Mouse (Mus musculus) retina, postnatal 1 day (tissue): ENCODE measurements at regions not wholly inside any gene's neighbourhood (a gene's known extent, or its start where the extent isn't known, plus 50 kb on each side); places are given as distances from the start of the nearest gene placed in this dataset.

ENCODE experiments used
- DNase-seq: peaks from one replicate; pipeline ENCODE4 v3.0.0-alpha.2; 2012

DNA sequence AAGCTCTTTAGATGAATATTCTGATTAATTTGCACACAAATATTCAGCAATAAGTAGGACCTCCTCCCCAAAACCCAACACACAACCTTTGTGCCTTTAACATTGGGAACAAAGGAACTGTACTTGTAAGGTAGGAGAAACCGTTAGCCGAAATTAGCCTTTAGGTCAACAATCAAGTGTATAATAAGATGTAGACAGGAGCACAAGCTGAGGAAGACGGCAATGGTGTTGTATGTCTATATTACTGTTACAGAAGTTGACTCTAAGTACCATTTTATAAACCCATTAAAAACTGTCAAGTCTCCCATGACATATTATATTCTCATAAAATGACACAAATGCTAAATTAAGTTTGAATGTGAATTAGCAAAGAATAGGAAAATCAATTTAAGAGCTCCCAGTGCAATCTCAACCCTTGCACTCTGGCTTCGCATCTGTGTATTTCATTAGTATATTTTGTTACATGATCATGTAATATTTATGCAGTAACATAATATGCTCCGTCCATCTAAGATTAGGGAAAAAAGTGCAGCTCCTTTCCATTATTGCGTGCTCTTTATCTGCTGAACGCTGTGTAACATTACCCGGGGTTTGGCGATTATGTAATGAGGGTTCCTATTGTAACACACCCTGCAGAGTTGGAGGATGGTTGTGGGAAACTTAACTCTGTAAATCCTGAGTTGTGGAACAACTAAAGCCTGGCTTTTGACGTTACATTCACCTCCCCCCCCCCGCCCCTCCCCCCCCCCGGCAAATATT lies 510.3 kb upstream of the Cited2 start:
- DNase-seq = no peak

DNA sequence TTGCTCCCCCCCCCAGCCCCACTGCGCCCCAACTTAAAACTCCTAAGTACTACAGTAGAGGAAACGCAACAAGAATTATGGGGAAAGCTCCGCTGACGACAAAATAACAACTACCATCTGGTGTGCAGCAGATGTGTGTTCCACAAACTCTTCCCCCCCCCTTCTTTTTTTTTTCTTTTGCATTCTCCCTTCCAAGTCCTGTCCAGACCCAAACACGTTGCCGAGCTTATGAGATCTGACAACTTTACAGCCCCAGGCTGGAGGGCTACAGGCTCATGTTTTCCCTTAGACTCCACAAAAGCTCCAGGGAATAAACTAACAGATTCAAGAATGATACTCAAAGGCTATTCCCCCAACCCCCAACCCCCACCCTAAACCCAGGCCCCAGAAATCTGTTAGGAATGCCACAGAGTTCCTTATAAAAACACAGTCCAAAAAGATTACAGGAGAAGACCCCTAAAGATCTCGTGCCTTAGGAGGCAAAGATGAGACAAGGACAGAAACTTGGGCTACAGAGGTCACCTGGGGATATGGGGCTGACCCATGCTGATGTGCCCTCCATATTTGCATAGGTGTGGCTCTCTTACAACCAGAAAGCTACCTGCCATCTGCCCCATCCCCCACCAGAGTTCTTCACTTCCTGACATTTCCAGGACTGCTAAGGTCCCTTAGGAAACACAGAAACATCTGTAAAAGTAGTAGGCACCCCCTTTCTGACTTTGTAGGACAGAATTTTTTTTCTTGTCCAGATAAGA lies 509.5 kb upstream of the Cited2 start:
- DNase-seq = peak; percentile 58

DNA sequence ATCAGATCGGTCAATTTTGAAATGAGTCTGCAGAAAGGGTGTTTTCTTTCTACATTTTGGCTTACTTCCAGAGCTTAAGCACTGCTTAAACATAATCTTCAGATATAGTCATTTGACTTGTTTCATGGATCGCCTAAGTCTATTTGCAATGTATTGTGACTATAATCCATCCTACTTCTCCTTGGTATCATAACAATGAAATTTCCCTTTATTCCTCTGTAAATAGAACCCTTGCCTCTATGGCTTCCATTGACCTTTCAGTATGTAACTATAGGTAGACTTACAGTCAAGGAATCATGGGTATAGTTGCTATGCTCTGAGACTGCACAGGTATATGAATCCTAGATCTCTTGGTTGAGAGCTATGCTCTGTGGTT lies 509.0 kb upstream of the Cited2 start:
- no peak for DNase-seq

DNA sequence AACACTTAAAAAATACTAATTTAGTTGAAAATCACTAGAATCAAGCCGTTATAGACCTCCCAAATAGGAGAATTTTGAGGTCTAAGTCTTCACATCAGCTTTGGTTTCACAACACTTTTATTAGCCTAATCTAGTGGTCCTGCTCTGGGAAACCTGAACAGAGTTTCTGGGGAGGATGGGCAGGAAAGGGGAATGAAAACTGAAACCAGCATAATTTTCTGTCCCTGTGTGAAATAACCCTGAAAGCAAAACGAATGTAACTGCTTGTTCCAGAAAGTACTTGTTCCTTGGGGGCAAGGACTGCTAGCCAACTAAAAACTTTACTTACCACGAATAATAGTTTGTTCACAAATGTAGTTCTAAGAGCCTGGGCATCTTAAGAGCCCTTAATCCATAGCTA lies 508.0 kb upstream of the Cited2 start:
- DNase-seq = no peak

DNA sequence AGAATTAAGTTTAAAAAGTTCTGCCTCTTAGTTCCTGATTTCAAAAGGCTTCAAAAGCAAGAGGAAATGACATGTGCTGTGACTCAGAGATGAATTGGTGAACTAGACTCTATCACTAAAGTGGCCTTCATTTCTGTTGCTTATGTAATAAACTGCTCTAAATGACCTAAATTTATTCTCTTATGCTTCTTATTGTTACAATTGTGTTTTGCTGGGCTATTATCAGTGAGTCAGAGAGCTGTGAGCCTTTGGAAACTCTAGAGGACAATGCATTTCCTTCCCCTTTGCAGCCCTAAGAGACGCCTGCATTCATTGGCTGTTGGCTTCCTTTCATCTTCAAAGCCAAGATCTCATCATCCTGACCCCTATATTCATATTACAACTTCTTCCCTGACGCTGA lies 501.5 kb upstream of the Cited2 start:
- DNase-seq = no peak

DNA sequence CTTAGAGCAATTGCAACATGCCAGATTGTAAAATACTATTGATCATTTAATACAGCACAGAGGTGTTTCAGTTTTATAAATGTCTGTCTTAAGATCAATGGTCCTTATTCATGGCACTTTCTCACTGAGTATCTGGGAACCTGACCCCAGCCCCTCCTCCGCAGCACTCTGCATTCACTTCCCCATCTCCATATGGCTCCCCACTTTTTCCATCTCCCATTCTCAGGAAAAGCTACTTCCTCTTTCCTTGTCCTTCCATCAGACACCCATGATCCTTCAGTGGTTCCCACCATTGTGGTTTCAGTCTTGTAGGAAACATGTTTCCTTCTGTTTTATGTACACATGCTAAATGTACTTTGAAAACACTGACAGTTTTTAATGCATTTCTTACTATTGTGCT lies 497.3 kb upstream of the Cited2 start:
- DNase-seq = no peak

DNA sequence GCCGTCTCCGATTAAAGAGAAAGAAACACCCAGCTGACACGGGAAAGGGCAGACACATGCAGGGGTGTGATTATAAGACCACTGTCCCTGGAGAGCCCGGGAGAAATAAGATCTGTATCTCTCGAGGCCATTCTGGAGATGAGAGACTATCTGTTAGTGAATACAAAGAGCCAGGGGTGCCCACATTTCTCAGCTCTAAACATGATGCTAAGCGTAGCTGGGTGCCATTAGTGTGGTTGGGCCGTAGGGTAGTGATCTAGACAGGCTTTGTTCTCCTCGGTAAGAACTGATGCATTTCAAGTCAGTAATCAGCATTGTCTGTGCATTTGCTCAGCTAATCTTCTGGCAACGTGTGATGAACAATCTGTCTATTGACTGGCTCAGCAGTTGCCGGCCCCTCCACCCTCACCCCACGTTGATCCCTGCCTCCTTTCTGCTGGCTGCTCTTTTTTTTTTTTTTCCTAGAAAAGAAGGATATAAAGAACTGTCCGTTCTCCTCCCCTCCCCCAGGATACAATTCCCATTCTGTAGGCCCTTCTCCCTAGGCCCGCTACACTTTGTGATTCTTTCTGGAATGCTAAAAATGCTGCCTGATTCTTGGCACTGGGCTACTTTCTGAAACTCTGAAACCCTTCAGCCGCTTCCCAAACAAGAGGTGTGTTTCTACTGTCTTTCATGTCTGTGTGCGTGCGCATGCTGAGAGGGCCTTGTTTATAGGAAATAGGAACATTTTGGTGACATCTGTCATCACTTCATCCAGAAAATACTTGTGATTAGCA lies 492.8 kb upstream of the Cited2 start:
- peak; percentile 89 for DNase-seq

DNA sequence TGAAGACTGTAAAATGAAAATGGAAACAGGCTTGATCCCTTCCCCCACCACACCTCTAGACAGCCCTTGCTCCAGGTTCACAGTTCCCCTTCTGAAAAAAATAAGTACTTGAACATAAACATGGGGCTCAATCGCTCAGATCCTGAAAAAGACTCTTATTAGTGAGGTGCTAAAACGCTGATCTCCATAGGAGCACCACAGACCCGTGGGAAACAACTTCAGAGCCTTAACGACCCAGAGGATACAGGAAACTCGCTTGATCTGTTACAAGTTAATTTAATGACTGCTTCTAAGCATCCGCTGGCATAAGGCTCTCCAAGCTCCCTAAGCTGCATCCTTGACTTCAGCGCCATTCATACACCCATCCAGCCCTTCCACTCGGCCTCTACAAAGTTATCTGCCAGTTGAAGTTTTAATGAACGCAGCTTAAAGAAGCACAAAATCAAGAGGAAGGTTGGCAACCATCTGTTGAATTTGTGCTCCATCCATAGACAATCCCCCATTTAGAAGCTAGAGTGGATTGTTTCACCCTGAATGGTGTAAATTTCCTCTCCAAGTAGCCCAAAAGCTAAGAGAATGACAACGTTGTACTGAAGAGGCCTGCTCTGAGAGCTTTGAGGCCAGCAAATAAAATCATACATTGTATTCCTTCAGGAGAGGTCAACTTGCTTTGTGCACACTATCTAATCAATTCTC lies 486.9 kb upstream of the Cited2 start:
- no peak for DNase-seq

DNA sequence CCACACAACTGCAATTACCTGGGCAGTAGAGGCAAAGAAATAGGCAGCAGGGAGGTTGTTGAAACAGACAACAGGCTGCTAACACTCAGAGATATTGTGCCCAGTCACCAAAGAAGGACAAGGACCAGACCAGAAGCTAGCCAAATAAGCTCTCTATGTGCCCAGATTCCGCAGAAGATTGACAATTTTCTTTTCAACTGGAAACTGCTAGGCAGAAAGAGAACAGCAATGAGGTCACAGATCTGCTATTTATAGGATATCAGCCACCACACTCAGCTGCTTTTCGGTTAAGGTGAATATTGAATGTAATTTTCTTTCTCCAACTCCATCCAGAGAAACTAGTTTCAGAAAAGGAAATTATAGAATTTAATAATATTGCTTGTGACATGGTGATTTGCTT lies 486.3 kb upstream of the Cited2 start:
- no peak for DNase-seq

DNA sequence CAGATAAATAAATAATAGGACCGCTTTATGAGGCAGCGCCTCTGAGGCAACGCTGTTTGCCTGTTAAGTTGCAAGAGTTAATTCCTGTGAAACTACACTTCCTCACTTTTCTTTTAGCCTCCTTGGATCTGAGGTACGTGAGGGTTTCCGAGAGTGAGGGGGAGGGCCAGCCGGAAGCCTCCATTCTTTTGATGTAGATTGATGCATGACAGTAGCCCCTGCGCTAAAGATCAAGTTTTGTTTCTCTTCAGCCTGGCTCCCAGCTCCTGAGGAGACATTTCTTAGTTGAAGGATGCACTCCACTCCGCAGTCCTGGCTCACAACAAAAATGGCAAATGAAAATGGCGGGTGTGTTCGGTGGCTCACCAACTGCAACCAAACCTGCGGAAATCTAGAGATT lies 485.6 kb upstream of the Cited2 start:
- no peak for DNase-seq

DNA sequence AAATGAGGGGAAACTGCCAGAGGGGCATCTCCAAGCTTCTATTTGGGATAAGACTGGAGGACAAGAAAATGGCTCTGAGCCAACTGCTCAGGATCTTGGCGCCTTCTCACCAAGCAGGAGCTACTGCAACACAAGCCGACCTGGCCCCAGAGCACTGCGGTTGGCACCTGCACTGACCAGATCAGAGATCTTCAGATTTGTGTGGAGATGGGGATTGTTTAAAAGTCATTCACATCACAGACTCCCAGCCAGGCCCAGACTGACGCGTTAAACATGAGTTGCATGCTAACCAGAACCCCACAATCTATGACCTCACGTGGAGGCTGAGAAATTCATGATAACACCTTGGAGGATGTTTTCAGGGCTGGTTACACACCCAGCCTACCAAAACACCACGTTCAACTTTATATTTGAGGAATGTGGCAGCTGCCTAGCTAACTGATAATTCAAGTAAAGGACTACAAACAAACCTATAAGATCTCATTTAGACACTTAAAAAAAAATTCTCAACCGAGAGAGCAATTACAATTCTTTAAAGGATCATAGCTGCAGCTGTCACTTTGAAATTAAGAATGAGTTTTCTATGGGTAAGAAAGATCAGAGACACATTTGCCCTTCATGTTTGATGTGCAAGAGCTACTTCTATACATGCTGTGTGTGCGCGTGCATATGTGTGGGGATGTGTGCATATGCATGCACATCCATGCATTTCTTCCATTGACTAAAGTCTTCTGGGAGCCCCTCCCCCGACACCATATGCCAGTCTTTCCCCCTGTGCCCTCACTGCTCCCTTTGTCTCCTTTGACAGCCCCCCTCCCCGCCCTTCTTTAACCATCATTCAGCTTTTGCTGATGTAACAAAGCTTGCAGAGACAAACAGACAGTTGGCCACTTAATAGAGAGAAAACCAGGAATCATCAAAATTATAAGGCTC lies 484.8 kb upstream of the Cited2 start:
- peak; percentile 71 for DNase-seq

DNA sequence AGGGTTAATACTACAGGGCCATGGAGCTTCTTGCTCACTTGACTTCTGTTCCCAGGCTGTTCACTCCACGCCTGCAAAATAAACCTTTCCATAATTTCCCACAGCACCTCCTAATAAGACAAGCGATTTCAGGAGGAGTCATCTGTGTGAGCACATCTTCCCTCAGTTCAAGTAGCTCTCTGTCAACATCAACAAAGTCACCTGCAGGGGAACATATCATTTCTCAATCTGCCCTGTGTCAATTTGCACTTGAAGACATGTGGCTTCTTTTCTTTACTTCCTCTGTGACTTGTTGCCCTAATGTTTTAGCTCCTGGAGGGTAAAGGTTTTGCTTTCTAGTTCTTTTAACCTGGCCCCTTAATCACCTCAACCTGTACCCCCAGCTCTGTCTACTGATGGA lies 474.7 kb upstream of the Cited2 start:
- no peak for DNase-seq

DNA sequence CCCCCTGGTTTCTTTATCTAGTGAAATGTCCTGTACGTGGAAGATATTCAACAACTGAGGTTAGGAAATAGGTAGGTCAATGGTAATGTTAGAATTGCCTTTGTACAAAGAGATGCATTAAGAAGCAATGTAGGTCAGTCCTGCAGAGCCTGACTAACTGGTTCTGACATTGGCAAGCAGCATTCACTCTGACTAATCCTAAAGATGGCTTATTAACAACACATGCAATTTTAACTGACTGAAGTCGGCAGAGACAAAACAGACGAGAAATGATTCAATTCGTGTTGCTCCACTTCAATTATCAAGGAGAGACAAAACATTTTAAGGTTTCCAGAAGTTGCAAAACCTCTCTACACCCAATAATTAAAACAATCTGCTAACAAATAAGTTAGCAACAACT lies 470.0 kb upstream of the Cited2 start:
- peak; percentile 83 for DNase-seq

DNA sequence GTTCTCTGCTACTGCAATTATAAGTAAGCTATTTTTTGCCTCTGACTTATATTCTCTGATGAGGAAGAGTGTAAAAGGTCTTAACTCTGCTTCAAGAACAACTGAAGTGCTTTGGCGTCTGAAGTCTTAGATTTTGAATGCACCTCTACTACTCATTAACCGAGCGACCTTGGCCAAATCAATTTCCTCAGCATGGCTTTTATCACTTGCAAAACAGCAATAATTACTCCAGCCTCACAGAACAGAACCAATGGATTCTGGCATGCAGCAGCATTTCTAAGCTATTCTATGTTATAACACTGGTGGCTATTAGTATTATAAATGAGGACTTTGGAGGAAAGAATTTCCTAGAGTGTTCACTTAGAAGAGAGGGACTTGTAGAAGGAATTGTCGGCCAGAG lies 462.9 kb upstream of the Cited2 start:
- no peak for DNase-seq

DNA sequence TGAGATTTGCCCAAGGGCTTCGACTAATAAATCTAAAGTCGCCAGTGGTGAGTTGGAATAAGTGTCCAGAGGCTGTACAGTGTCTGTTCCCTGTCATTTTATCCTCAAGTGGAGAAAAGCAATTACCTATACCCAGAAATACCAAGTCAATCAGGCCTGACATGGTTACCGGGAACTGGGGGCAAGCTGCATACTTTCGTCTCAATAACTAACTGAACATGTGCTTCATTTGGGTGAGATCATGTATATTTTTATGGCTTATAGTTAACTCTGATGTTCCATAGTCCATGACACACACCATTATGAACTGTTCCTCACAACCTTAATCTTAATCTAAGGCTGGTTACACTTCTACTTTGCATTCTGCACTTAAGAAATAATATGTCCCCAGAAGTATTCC lies 462.4 kb upstream of the Cited2 start:
- no peak for DNase-seq

DNA sequence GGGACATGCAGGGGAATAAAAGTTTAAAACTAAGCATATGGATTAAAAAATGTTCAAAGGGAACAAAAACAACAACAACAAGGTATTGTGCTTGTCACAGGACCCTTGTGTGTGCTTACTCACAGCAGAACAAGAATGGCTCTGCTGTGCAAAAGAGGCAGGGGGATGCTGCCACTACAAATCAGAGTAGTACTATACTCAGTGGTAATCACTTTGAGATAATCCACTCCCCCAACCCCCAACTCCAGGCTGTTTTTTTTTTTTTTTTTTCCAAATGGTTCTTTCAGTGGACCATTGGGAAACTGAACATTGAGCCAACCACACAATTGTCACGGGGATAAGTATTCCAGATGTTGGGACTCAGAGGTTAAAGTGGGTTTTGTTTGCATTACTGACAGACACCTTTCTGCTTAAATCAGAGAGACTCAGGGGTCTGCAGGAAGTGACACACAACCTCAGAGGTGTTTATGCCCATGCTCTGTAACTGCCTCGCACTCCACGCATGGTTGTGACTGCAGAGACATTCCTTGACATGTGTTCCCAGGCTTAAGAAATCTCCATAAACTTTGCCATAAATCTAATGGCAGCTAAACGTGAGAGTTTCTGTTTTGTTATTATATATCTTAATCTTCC lies 461.7 kb upstream of the Cited2 start:
- DNase-seq = no peak

DNA sequence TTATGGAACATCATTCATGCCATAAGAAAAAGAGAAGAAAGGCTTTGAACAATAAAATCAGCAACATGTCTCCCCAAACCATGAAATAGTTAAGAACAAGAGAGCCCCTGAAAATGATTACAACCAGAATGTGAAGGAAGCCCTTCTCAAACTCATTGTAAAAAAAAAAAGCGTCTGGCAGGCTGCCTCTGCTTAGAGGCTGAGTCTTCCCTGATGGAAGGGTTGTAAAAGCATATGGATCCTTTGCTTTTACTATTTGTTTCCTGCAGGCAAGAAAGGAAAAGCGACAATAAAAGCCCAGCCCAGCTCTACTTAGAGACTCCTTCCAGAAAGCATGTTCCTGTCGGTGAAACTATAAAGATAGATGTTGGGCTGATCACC lies 461.2 kb upstream of the Cited2 start:
- no peak for DNase-seq

DNA sequence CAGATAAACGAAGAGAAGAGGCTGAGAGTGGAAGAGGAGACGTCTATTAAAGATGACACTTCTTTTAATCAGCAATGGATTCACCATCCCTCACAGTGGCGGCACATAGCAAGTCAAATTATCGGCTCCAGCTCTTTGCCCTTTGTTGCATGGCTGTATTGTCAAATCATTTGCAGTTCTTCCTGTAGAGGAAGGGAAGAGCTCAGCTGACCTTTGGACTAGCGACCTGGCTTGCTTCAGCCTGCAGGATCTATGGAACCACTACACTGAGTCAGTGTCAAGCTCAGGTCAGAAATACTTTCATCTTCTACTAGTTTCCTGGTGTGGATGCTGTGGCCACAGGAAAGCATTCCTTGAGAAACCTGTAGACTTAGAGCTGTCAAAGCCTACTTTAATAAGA lies 450.4 kb upstream of the Cited2 start:
- DNase-seq = no peak

DNA sequence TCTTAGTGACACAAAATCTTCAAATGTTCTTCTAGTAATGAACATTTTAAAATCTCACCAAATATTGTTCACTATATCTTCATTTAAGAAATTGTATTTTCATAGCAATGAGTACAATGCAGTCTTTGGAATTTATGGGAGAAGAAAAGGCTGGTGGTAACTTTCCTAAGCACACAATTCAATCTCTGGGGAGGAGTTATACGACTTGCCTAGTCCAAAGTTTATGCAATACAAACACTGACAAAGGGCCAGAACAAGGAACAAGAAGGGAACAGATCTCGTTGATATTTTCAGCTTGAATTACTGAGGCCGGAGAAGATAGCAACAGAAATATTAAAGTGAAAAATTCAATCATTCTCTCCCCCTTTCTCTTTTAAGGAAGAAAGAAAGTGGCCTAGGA lies 449.2 kb upstream of the Cited2 start:
- no peak for DNase-seq

DNA sequence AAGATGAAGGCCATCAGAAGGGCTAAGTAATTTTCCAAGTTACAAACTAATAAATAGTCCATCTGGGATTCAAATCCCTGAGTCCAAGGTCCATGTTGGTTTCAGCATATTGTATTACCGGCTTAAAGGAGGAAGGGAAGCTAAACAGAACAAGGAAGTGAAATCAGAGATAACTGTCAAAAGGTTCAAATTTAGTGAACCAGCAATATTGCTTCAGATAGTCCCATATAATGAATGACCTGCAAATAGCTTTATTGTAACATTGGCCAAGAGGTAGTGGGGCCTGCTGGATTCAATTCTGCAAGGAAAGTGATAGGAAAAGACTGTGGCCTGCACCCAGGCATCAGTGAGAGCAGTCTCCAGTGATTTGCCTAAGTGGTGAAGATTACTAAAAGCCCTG lies 447.8 kb upstream of the Cited2 start:
- no peak for DNase-seq

DNA sequence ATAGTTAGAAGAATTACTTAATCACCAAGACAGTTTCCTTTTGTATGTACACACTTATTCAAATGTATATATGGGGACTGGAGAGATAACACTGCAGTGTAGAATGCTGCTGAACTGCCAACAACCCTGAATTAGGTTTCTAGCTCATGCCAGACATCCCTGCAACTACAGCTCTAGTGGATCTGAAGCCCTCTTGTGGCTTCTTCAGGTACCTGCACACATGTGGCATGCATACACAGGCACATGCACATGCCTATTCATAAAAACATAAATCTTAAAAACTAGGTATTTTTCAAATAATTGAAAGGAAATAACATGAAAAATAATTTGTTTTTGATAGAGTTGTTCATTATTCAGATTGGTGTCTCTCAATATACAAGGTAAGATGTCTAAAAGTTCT lies 445.1 kb upstream of the Cited2 start:
- DNase-seq = no peak

DNA sequence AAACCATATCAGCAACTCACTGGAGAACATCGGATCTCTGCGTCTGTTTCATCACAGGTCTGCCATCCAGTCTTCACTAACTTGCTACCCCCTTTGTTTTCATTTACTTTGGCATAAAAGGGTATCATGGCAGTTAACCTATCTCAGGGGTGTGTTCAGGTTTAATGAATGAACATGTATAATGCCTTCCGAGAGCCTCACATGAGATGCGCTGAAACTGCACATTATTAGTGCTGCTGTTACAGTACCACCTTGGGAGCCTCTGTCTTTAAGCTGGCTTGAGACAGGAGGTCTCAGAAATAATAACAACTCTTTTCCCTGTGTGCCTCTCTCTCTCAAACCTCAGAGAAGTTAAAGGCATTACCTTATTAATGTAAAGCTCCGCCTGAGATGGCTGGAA lies 438.2 kb upstream of the Cited2 start:
- no peak for DNase-seq
